8 mouse cellular contexts compared by ENCODE assay signal in genomic region chr17:7461164-7461563, GRCm38 (mm10).
DNase-seq lines count a peak whose midpoint lies in the region; ATAC-seq and TF ChIP-seq lines count a peak whose summit lies in the region.
"Had no signal": no experiment of that assay in that cellular context is flagged by ENCODE, and none has a peak within 500 bp of the region (broad histone marks: within the 10 kb centered on the region; RNA-seq: fewer than 3 reads in every experiment).

No protein-coding gene starts in this region.

- ATAC-seq in embryonic facial prominence, embryonic 14.5 days (ENCODE audit: low read depth): peak; percentile 50; the same call in 1 of the 2 replicates
- peak; percentile 77 for ATAC-seq in hindbrain, embryonic 16.5 days
- no peak for ATAC-seq in midbrain, postnatal 0 days (ENCODE audit: low FRiP score)
- ATAC-seq: intestine, postnatal 0 days had no signal

- DNase-seq in embryo, embryonic 10 days (ENCODE audit: low spot score): peak; percentile 76
- DNase-seq in embryonic facial prominence, embryonic 14.5 days (ENCODE audit: low spot score): peak; percentile 62
- DNase-seq in midbrain, postnatal 0 days (ENCODE audit: low spot score): peak; percentile 56
- no peak for DNase-seq in ovary, postnatal 36 days (ENCODE audit: low spot score)
- DNase-seq in layer of hippocampus, postnatal 25 days (ENCODE audit: extremely low spot score in 1 of 2, low spot score in 1 of 2): no peak
- no peak for DNase-seq in heart, adult 8-10 months (ENCODE audit: low spot score)

- peaks cover 6% of the 10 kb centered on the region; the same call in 1 of the 2 replicates for H3K4me1 ChIP-seq in embryonic facial prominence, embryonic 14.5 days (ENCODE audit: control insufficient read depth, insufficient read depth, low read length)
- no peaks in the 10 kb centered on the region for H3K4me1 ChIP-seq in hindbrain, embryonic 16.5 days (ENCODE audit: control insufficient read depth, insufficient read depth, low read depth, low read length)
- 0 out of 2 replicates have a peak, but pooled peaks cover 3% of the 10 kb centered on the region for H3K4me1 ChIP-seq in midbrain, postnatal 0 days (ENCODE audit: insufficient read depth, low read length)

- peak overlapping the region; percentile 6; the same call in 1 of the 2 replicates for H3K27ac ChIP-seq in embryonic facial prominence, embryonic 14.5 days (replicated peaks; ENCODE audit: low read depth, low read length)
- no peak overlapping the region for H3K27ac ChIP-seq in hindbrain, embryonic 16.5 days (ENCODE audit: low read depth, low read length)
- H3K27ac ChIP-seq in midbrain, postnatal 0 days (ENCODE audit: low read depth, low read length): no peak overlapping the region

- H3K27me3 ChIP-seq in embryonic facial prominence, embryonic 14.5 days (replicated peaks; ENCODE audit: control insufficient read depth, insufficient read depth, low read length): no peaks in the 10 kb centered on the region
- H3K27me3 ChIP-seq in hindbrain, embryonic 16.5 days (replicated peaks; ENCODE audit: control insufficient read depth, insufficient read depth, low read length): no peaks in the 10 kb centered on the region
- no peaks in the 10 kb centered on the region for H3K27me3 ChIP-seq in midbrain, postnatal 0 days (ENCODE audit: insufficient read depth, low read length)

- H3K36me3 ChIP-seq in embryonic facial prominence, embryonic 14.5 days (ENCODE audit: control insufficient read depth, insufficient read depth, low read length): no peaks in the 10 kb centered on the region
- no peaks in the 10 kb centered on the region for H3K36me3 ChIP-seq in hindbrain, embryonic 16.5 days (ENCODE audit: control insufficient read depth, insufficient read depth, low read length)
- no peaks in the 10 kb centered on the region for H3K36me3 ChIP-seq in midbrain, postnatal 0 days (ENCODE audit: insufficient read depth, low read length)

- 22% methylated on average over 6 of the region's 6 CpGs for WGBS in embryonic facial prominence, embryonic 14.5 days
- 11% methylated on average over 6 of the region's 6 CpGs for WGBS in hindbrain, embryonic 16.5 days
- 12% methylated on average over 6 of the region's 6 CpGs for WGBS in midbrain, postnatal 0 days

- H3K4me3 ChIP-seq in embryonic facial prominence, embryonic 14.5 days (ENCODE audit: low read depth, low read length): no peak overlapping the region
- H3K4me3 ChIP-seq in hindbrain, embryonic 16.5 days (ENCODE audit: low read length): no peak overlapping the region
- H3K4me3 ChIP-seq in midbrain, postnatal 0 days (ENCODE audit: low read depth, low read length): no peak overlapping the region

- no peak overlapping the region for H3K9ac ChIP-seq in embryonic facial prominence, embryonic 14.5 days (ENCODE audit: low read depth, low read length)
- H3K9ac ChIP-seq in hindbrain, embryonic 16.5 days (ENCODE audit: low read depth, low read length): no peak overlapping the region
- H3K9ac ChIP-seq in midbrain, postnatal 0 days (replicated peaks; ENCODE audit: low read length, poor library complexity, severe bottlenecking): no peak overlapping the region

- TF ChIP-seq CTCF in midbrain, postnatal 0 days (IDR thresholded peaks at IDR 0.05): no peak

- no peak overlapping the region for H3K4me2 ChIP-seq in embryonic facial prominence, embryonic 14.5 days (ENCODE audit: low read depth, low read length)
- H3K4me2 ChIP-seq in hindbrain, embryonic 16.5 days (ENCODE audit: low read length): no peak overlapping the region
- H3K4me2 ChIP-seq in midbrain, postnatal 0 days (ENCODE audit: low read depth, low read length, poor library complexity, severe bottlenecking): no peak overlapping the region

- H3K9me3 ChIP-seq in embryonic facial prominence, embryonic 14.5 days (ENCODE audit: control insufficient read depth, low read length): no peaks in the 10 kb centered on the region
- H3K9me3 ChIP-seq in hindbrain, embryonic 16.5 days (ENCODE audit: control insufficient read depth, low read length): no peaks in the 10 kb centered on the region
- no peaks in the 10 kb centered on the region for H3K9me3 ChIP-seq in midbrain, postnatal 0 days (ENCODE audit: low read length)

Comparison
In these comparisons a context has a peak if more than half of its experiments do, and no peak if none do; other contexts are left out.
1. DNase-seq: peak in embryo, embryonic 10 days (single experiment), embryonic facial prominence, embryonic 14.5 days (single experiment) and midbrain, postnatal 0 days (single experiment); none in ovary, postnatal 36 days (single experiment), layer of hippocampus, postnatal 25 days (0 of 2) and heart, adult 8-10 months (single experiment).